Mouse (Mus musculus): Measurements from ENCODE around the gene Acss3. TPM values are rescaled to one million over a fixed set of nuclear protein-coding genes. Genes with fewer than 3 reads are reported as not detected.

Gene Acss3
- polyA plus RNA-seq, 1 experiment from 2014 or later: 0.44 TPM

- Histone ChIP-seq H3K9me3 (replicated peaks; ENCODE audit: control insufficient read depth, low read length) (no peaks in the 10 kb centered on the region), H3K4me3 (ENCODE audit: low read depth, low read length) (no peak overlapping the region), H3K4me2 (ENCODE audit: low read depth, low read length) (no peak overlapping the region), H3K36me3 (ENCODE audit: control insufficient read depth, insufficient read depth) (no peaks in the 10 kb centered on the region), H3K27ac (ENCODE audit: low read length) (no peak overlapping the region), H3K4me1 (ENCODE audit: control insufficient read depth, low read depth, low read length) (no peaks in the 10 kb centered on the region), H3K27me3 (ENCODE audit: control insufficient read depth, insufficient read depth, low read depth, low read length) (no peaks in the 10 kb centered on the region), H3K9ac (ENCODE audit: low read depth, low read length) (no peak overlapping the region)
- no peak for ATAC-seq (ENCODE audit: low read depth)
Observed at GRCm38 (mm10) chr10:106914275-106914674, 209.2 kb downstream of the Acss3 start.

GRCm38 (mm10) chr10:106913032-106913431 is 210.4 kb downstream of the Acss3 start:
- Histone ChIP-seq H3K27ac (ENCODE audit: low read length) (no peak overlapping the region), H3K9ac (ENCODE audit: low read depth, low read length) (no peak overlapping the region), H3K4me2 (ENCODE audit: low read depth, low read length) (no peak overlapping the region), H3K9me3 (replicated peaks; ENCODE audit: control insufficient read depth, low read length) (no peaks in the 10 kb centered on the region), H3K36me3 (ENCODE audit: control insufficient read depth, insufficient read depth) (no peaks in the 10 kb centered on the region), H3K27me3 (ENCODE audit: control insufficient read depth, insufficient read depth, low read depth, low read length) (no peaks in the 10 kb centered on the region), H3K4me1 (ENCODE audit: control insufficient read depth, low read depth, low read length) (no peaks in the 10 kb centered on the region), H3K4me3 (ENCODE audit: low read depth, low read length) (no peak overlapping the region)
- no peak for ATAC-seq (ENCODE audit: low read depth)
- 11% methylated on average over 2 of the region's 2 CpGs for WGBS (ENCODE audit: insufficient replicate concordance)

- Histone ChIP-seq H3K36me3 (ENCODE audit: control insufficient read depth, insufficient read depth) (no peaks in the 10 kb centered on the region), H3K9ac (ENCODE audit: low read depth, low read length) (no peak overlapping the region), H3K27ac (ENCODE audit: low read length) (no peak overlapping the region), H3K9me3 (replicated peaks; ENCODE audit: control insufficient read depth, low read length) (no peaks in the 10 kb centered on the region), H3K4me2 (ENCODE audit: low read depth, low read length) (no peak overlapping the region), H3K4me1 (ENCODE audit: control insufficient read depth, low read depth, low read length) (no peaks in the 10 kb centered on the region), H3K27me3 (ENCODE audit: control insufficient read depth, insufficient read depth, low read depth, low read length) (no peaks in the 10 kb centered on the region), H3K4me3 (ENCODE audit: low read depth, low read length) (no peak overlapping the region)
- 62% methylated on average over 3 of the region's 3 CpGs for WGBS (ENCODE audit: insufficient replicate concordance)
- ATAC-seq (ENCODE audit: low read depth): no peak
Observed at GRCm38 (mm10) chr10:106910108-106910507, 213.4 kb downstream of the Acss3 start.

- no peak overlapping the region for H3K4me2 ChIP-seq (ENCODE audit: low read depth, low read length)
- H3K9me3 ChIP-seq (replicated peaks; ENCODE audit: control insufficient read depth, low read length): no peaks in the 10 kb centered on the region
- ATAC-seq (ENCODE audit: low read depth): no peak
- H3K27me3 ChIP-seq (ENCODE audit: control insufficient read depth, insufficient read depth, low read depth, low read length): no peaks in the 10 kb centered on the region
- H3K27ac ChIP-seq (ENCODE audit: low read length): no peak overlapping the region
- H3K36me3 ChIP-seq (ENCODE audit: control insufficient read depth, insufficient read depth): no peaks in the 10 kb centered on the region
- WGBS (ENCODE audit: insufficient replicate concordance): 68% methylated on average over 13 of the region's 13 CpGs
- no peaks in the 10 kb centered on the region for H3K4me1 ChIP-seq (ENCODE audit: control insufficient read depth, low read depth, low read length)
- H3K9ac ChIP-seq (ENCODE audit: low read depth, low read length): no peak overlapping the region
- H3K4me3 ChIP-seq (ENCODE audit: low read depth, low read length): no peak overlapping the region
Observed at GRCm38 (mm10) chr10:106896351-106896750, 227.1 kb downstream of the Acss3 start.

Other genes starting within 250 kb of the Acss3 start
- 1.3 TPM in 2 replicates for gene Lin7a, start 148.0 kb upstream of the Acss3 start, polyA plus RNA-seq (2015; fragmentation: Nextera tagmentation; extraction: Ambion mirVana)